Mouse (Mus musculus) CD8-positive naive resting alpha-beta T cell, adult 57 days (primary cell): ENCODE results near the gene Olfr1264. TPM values are rescaled to one million over a fixed set of nuclear protein-coding genes. Genes with fewer than 3 reads are reported as not detected.

Experiments used
- total RNA-seq: library from RNA; stranded (reverse); gene quantifications from one replicate; pipeline ENCODE4 v1.2.4, GENCODE M21; 2023

Olfr1264 gene
- total RNA-seq, result not detected

GRCm38 (mm10) chr2:90025477-90025876, at the start of gene Olfr1264:
Olfr1264 (minus strand) TSS chr2:90025577.

GRCm38 (mm10) chr2:90063494-90063893, 38.1 kb upstream of the Olfr1264 start, which contains the start of gene Olfr140:
Olfr140 (minus strand) TSS chr2:90063594.

GRCm38 (mm10) chr2:90035037-90035436, 9.7 kb upstream of the Olfr1264 start, which contains the start of gene Olfr1265:
Olfr1265 (plus strand) TSS chr2:90035337.

GRCm38 (mm10) chr2:90011831-90012230, 13.5 kb downstream of the Olfr1264 start, which contains the start of gene Olfr1263:
Olfr1263 (plus strand) TSS chr2:90012131.

GRCm38 (mm10) chr2:89999845-90000244, 25.5 kb downstream of the Olfr1264 start, which contains the start of gene Olfr1262:
Olfr1262 (plus strand) TSS chr2:90000145.

GRCm38 (mm10) chr2:89990921-89991320, 34.5 kb downstream of the Olfr1264 start, which contains the start of gene Olfr1261:
Olfr1261 (plus strand) TSS chr2:89991221.

GRCm38 (mm10) chr2:89974184-89974583, 51.2 kb downstream of the Olfr1264 start, which contains the start of gene Olfr1260:
Olfr1260 (plus strand) TSS chr2:89974340.

Other genes starting within 250 kb of the Olfr1264 start
- not detected for gene Olfr1254, start 232.0 kb downstream of the Olfr1264 start, total RNA-seq
- not detected for gene Olfr1255, start 213.5 kb downstream of the Olfr1264 start, total RNA-seq
- not detected for gene Olfr1256, start 184.0 kb downstream of the Olfr1264 start, total RNA-seq
- gene Olfr48, start 177.4 kb downstream of the Olfr1264 start, total RNA-seq, result not detected
- gene Olfr1257, start 147.1 kb downstream of the Olfr1264 start, total RNA-seq, result not detected
- gene Olfr1258, start 98.3 kb downstream of the Olfr1264 start, total RNA-seq, result not detected
- not detected for gene Olfr1259, start 76.9 kb downstream of the Olfr1264 start, total RNA-seq
- not detected for gene Olfr1260, start 51.2 kb downstream of the Olfr1264 start, total RNA-seq
- gene Olfr1261, start 34.4 kb downstream of the Olfr1264 start, total RNA-seq, result not detected
- not detected for gene Olfr1262, start 25.4 kb downstream of the Olfr1264 start, total RNA-seq
- gene Olfr1263, start 13.4 kb downstream of the Olfr1264 start, total RNA-seq, result not detected
- not detected for gene Olfr1265, start 9.8 kb upstream of the Olfr1264 start, total RNA-seq
- not detected for gene Olfr140, start 38.0 kb upstream of the Olfr1264 start, total RNA-seq
- gene Olfr1269, start 95.8 kb upstream of the Olfr1264 start, total RNA-seq, result not detected
- gene Olfr32, start 116.7 kb upstream of the Olfr1264 start, total RNA-seq, result not detected
- not detected for gene Olfr1270, start 127.5 kb upstream of the Olfr1264 start, total RNA-seq
- gene Olfr1506, start 198.9 kb upstream of the Olfr1264 start, total RNA-seq, result 0.34 TPM
- not detected for gene Olfr142, start 232.0 kb upstream of the Olfr1264 start, total RNA-seq
- gene Olfr1271, start 245.5 kb upstream of the Olfr1264 start, total RNA-seq, result not detected